Mouse (Mus musculus): ENCODE results near the gene Fam186a.

- TF ChIP-seq CTCF (IDR thresholded peaks at IDR 0.05; ENCODE audit: low read depth, low read length) (no peak), GATA1 (IDR thresholded peaks at IDR 0.05; ENCODE audit: borderline replicate concordance, low read length) (no peak)
Measured at GRCm38 (mm10) chr15:99914613-99915012, 52.2 kb downstream of the Fam186a start.

Measured in G1E (cell line).